Mouse (Mus musculus) mesoderm, embryonic 11.5 days (tissue): Measurements from ENCODE around the gene Tspo2.
"Not testable (repeated sequence)": the region's sequence is repeated elsewhere in the genome, so short reads cannot be mapped to it uniquely, and the experiment has no call there.

ENCODE experiments used
- DNase-seq: peaks from one replicate; pipeline ENCODE4 v3.0.0-alpha.2; 2012; ENCODE audit warnings: low read depth, low spot score

The Tspo2 gene

DNA sequence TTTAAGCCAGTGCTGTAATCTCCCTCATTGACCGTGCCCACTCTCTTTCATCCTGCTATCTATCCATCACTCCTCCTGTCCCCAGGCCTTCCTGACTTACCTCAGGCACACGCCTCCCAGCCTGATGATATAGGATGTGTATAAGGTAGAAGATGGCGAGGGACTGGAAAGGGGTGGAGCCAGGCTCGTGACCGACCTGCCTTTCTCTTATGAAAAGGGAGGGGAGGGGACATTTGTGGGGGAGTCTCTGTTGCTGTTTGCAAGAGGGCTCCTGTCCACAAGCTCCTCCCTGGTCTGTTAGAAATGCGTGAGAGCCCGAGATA, at the start of gene Tspo2:
Gene Tspo2 (minus strand): TSS at position 170 of the 323 bp plus-strand sequence.
- no peak for DNase-seq

DNA sequence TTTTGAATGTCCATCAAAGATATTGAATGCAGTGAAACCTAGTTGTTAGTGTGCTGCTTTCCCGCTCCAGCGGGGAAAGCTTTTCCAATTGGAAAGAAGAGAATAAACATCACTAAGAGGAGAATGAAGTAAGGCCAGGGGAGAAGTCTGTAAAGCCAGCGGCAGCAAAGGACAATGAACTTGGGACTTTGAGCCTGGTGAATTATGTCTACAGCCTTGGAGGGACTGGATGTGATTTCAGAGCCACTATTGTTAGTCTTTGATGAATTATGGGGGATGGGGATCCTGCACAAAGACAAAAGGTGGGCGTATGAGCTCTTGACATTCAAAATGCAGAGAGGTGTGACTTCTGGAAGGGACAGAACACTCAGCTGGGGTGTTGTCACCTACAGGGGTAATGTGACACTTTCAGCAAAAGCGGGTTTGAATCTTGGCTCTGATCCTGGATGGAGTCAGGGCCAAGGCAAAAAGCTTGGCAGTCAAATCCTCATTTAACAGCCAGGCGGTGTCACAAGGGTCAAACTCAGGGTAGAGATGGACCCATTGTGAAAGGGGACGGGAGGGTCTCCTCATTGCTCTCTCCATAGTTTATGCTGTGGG, 49.6 kb upstream of the Tspo2 start:
- DNase-seq = no peak

DNA sequence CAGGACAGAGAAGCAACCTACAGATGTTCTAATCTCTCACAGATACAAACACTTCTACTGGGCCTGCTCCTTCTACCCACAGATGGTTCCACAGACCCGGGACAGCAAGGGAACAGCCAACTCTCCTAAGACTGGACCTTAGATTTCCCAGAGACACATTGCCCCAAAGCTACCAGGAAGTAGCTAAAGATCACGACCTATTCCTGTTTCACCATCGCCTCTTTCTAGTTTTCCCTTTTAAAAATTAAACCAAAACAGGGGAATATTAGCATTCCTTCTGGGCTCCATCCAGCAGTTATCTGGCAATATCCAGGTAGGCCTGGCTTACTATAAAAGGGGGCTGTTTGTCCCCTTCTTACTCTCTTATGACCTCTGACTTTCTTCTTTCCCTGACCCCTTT, 46.7 kb upstream of the Tspo2 start:
- DNase-seq = no peak

DNA sequence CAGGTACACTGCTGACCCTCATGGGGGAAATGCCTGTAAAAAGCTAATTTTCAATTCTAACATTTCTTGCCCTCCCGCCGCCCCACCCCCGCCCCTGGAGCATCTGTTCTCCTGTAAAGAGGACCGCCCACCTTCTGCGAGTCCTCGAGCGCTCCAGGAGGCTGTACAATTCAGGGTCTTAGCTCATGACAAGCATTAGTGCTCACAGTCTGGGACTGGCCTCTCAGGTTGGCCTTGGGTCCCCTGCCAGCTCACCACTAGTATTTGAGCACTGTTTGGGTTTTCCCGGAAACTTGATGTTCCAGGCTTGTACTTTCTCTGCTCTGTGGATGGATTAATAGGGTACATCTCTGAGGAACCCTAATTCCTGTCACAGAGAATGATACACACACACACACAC, 42.7 kb upstream of the Tspo2 start:
- DNase-seq = no peak

DNA sequence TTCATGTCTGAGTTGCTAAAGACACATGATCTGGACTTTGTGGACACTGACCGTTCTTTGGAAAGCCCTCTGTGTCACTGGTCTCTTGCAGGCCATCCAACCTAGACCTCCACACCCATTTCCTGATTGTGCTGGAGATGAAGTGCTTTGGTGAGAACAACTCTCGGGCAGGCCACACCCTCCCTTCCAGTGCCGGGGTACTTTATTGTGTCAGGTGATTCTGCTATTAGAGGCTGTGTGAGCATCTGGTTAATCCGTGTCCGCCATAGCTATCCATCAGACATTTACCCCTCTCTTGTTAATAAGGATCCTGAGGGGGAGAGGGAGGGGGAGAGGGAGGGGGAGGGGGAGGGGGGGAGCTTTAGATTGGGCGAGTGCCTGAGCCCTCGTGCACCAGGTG, 42.3 kb upstream of the Tspo2 start:
- DNase-seq = no peak

DNA sequence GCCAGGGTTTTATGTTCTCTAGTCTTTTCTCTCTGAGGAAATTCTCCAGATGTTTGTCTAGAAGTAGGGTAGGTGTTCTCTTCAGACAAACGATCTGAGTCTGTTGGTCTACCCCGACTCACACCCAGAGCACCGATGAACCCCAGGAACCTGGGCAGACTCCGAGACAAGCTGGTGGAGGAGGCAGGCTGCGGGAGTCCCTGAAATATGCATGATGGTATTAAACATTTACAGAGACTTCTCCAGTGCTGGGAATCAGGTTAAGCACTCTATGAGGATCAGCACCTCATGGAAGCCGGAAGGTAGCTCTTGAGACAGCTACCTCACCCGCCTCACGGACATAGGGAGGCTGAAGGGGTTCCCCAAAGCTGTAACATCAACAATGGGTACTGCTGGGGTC, 41.3 kb upstream of the Tspo2 start:
- DNase-seq = no peak

DNA sequence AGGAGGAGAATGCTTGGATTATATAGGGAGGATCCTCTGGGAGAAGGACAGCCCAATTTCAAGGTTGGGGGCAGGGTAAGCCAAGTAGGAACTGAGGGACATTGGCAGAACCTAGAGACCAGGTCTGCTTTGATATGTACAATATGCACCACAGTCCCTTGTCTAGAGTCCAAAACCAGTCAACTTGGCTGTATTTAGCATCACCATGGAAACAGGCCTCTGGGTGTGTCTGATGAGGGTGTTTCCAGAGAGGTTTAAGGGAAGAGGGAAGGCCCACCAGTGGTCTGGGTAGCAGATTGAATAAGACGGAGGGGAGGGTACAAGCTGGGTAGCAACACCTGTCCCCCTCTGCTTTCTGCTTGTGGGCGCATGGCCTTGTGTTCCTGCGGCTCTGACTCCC, 38.1 kb upstream of the Tspo2 start:
- no peak for DNase-seq

DNA sequence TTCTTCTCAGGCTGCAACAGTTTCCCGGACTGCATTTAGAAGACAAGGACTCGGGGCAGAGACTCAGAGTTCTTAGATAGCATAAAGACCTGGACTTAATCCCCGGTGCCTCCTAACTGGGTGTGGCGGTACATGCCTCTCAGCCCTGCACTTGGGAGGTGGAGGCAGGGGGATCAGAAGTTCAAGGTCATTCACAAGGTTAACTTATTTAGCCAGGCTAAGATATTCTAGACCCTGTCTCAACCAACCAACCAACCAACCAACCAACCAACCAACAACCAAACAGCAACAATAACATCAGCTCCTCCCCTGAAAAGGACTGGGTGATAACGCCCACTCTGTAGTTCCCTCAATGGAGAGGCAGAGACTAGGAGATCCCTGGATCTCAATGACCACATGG, 32.9 kb upstream of the Tspo2 start:
- no peak for DNase-seq

DNA sequence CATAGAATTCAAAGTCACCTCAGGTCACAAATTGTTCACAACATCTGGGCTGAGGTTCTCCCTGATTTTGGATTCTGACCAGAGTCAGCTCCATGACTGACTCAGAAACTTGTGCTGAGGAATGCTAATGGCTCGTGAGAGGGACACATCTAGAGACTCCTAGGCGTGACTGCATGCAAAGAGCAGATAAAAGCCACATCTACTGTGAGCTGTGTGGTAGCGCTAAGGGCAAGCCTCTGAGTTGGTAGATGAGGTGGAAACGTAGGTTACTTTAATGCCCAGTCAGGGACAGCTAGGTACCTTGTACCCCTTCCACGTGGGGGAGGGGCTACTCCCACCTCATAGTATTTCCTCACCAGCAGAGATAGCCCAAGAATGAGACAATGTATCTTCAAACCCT, 32.4 kb upstream of the Tspo2 start:
- DNase-seq = no peak

DNA sequence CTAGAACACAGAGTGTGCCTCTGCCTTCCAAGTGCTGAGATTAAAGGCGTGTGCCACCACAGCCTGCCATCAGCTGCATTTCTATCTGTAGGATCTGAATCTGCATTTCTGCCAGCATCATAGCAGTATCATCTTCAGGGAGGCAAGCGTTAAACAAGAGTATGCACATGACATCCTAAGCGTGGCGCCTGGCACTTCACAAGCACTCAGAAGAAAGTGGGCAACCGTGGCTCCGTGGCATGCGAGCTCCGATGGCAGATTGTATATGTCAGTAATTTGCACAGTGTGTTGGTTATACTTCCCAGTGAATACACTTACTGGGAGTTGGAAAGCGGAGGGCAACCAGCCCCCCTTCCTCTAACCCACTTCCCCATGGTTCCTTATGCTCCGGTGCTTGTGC, 28.6 kb upstream of the Tspo2 start:
- DNase-seq = no peak

DNA sequence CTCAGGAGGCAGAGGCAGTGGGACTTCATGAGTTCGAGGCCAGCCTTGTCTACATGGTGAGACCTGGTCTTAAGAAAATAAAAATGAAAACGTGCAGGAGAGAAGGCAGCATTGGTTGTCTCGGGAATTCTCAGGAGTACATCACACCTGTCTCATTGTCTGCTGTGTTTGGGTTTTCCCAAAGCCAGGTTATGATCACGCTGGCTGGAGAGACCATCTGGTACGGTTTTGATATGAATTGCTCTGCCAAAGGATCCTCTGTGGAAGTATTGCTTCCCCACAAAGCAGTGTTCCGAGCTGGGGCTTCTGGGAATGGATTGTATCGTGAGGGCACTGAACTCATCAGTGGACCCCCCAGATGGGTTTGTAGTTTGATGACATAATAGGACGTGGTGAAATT, 24.1 kb upstream of the Tspo2 start:
- DNase-seq = no peak

DNA sequence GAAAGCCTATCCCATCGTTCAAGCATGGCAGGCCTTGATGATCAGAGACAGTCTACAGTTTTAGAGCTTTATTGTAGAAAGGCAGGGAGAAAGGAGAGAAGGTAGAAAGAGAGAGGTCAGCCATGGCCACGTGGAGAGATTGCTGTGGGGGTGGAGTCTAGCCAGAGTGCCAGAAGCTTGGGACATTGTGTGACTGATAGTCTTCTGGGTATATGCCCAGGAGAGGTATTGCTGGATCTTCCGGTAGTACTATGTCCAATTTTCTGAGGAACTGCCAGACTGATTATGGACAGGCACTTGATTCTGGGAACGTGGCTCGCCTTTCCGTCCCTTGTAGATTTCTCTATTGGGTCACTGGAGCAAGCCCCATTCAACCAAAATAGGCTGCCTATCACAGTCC, 23.0 kb upstream of the Tspo2 start:
- DNase-seq = not testable (repeated sequence)

DNA sequence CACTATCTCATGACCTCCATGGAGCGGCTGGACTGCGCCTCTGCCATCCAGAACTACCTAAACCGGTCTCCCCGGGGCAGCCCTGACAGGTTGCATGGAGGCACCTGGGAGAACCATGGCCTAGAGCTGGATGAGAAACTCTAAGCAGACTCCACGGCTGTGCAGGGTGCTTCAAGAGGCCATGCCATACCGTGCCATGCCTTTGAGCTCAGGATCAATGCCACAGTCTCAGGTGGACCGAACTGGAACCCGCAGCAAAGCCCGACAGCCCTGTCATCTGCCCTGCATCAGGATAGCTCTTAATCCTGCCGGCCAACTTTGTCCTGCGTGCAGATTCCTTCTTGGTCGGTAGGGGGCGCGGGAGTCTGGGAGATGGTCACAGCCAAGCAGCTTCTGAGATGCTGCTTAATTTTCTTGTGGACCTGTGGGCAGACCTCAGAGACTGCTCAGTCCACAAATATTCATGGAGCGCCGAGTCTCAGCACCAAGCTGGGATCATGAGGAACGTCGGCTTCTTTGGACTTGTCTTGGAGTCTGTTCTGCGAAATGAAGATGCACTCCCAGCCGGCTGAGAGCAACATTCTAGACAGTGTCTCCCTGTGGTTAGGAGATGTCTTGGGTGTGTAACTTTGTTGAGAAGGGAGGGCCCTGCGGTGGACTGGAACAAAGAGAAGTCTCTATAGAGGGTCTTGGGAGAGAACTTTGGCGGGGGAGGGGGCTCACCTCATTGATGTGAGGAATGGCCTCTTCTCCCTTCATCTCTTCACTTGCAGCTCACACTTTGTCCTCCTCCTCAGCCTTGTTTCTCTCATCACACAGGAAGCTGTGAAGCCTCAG, 16.3 kb upstream of the Tspo2 start:
- peak; percentile 84 for DNase-seq

DNA sequence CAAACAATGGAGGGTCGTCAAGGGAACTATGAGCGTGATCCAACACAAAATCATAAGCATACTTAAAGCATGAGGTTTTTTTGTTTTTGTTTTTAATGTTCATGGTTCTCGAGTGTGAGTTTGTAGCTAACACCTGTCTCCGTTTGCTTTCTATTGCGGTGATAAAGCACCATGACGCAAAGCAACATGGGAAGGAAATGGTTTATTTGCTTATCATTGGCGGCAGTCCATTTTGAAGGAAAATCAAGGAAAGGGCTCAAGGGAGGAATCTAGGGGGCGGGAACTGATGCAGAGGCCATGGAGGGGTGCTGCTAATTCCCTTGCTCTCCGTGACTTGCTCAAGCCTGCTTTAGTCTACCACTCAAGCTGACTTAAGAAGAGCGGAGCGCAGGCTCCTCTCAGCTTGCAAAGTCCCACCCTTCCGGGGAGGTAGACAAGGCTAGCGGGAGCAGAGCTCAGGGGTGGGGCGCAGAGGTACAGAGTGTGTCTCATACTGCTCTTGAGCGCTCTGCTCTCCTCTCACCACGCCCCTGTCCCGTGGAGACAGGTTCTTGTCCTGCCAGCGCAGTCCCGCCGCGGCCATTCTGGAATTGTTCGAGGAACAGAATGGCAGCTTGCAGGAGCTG, 15.6 kb upstream of the Tspo2 start:
- DNase-seq = no peak

DNA sequence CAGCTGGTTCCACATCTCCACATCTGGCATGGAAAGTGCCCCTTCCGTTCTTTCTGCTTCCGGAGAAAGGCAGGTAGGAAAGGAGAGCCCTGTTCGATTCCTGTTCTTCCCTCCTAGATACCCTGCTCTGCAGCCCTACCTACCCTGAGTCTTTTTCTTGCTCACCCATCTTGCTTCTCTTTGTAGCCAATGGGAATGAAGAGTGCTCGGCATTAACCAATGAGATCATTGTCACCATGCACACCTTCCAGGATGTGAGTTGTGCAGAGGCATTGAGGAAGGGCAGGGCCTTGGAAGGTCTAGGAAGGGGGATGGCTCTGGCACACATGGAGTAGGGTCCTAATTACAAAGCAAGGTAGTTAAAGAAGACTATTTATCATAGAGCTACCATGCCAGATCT, 12.1 kb upstream of the Tspo2 start:
- no peak for DNase-seq

DNA sequence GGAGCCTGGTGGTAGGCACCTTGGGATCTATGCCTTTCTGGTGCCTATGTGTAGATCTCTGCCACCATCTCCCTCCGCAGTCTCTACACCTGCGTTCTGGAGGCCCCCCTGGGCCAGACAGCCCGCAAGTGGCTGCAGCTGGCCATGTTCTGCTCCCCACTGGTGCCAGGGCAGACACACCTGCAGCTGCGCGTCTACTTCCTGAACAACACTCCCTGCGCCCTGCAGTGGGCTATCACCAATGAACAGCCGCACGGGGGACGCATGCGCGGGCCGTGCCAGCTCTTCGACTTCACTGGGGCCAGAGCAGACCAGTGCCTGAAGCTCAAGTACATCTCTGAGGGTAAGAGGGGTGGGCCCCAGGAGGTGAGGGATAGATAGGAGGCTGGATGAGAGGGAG, 10.8 kb upstream of the Tspo2 start:
- no peak for DNase-seq

DNA sequence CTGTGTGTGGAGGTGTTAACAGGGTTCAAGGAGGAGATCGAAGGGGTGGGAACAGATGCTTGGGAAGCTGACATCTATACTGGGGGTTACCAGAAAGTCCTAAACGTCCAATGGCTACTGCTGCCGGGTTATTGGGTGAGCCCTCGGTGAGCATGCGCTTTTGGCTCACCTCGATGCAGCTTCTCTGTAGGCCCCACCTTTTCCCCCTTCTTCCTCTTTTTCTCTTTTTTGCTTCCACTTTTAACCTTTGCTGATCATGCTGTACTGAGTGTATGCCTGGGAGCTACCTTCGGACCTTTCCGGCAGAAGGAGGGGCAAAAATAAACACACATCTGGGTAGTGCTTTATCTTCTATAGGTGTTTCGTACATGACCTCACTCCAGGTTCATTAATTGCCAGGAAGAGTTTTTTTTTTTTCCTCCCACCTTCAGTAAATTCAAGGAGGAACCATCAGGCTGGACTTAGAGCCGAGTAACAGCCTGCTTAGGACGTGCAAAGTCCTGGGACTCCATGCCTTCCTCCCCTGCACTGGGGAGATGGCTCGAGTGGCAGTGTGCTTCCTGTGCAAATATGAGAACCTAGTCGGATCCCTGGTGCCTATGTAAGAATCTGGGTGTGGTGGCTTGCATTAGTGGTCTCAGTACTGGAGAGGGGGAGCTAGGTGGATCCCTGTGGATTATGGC, 6.8 kb upstream of the Tspo2 start:
- DNase-seq = no peak

DNA sequence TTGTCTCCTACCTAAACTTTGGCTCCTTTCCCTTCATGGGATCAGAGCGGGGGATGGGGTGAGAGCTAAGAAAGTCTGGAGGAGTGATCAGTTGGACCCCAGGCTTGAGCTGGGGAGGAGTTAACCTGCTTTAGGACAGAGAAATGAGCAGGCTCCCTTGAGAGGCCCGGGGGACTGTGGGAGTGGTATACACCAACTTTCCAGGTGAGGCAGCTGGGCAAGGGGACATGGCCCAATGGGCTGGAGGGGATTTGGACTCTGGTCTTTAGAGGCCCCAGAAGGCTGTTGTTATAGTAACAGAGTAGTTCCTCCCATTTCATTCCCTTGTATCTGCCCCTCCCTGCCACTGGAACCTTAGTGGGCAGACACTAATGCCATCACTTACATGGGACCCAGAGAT, 4.6 kb upstream of the Tspo2 start:
- DNase-seq = no peak

DNA sequence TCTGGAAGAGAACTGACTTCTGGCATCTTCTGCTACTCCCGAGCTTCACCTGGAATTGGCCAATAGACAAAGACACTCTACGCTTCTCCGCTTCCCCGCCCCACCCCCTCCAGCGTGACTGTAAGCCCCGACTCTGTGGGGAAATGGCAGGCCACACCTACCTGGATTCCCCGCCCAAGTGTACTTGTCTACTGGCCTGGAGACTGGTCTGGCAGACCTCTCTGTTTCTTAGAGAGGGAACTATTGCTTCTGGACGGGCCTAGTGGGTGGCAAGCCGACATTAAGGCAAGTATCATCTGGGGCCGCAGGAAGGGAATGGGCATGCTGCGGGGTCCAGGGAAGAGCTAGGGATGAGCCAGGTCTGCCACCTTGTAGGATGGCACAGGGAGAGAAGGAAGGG, 3.4 kb upstream of the Tspo2 start, which contains the start of gene Unc5cl:
Gene Unc5cl (plus strand): TSS at position 214 of the 400 bp plus-strand sequence.
- DNase-seq = no peak

DNA sequence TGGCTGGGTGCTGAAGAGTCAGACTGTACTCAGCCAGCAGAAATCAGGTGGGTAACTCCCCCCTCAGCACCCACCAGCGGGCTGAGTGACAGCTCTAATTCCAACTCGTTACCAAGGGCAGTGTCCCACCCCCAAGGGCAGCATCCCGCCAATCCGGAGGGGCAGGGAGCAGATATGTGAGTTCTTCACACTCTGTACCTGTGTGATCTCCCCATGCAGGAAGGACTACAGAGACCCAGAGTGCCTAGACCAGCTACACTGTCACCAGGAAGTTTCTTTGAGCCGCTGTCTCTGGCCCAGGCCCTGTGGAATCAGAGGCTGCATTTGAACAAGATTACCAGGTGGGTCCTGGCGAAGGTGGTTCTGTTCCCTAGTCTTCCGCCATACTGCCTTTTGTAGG, 2.9 kb upstream of the Tspo2 start:
- no peak for DNase-seq

DNA sequence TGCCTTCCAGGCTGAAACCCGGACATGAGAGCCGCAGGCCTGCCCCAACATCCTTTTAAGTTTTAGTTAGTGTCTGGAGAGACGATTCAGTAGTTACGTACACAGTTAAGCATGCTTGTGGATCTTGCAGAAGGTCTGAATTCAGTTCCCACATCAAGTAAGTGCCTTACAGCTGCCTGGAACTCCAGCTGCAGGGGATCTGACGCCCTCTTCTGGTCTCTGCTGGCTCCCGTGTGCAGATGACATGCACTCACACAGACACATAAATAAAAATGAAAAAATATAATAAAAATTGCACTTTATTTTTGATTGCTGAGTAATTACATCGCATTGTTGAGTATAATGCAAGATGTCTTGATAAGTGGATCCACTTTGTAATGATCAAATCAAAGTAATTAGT, 2.2 kb upstream of the Tspo2 start:
- no peak for DNase-seq

DNA sequence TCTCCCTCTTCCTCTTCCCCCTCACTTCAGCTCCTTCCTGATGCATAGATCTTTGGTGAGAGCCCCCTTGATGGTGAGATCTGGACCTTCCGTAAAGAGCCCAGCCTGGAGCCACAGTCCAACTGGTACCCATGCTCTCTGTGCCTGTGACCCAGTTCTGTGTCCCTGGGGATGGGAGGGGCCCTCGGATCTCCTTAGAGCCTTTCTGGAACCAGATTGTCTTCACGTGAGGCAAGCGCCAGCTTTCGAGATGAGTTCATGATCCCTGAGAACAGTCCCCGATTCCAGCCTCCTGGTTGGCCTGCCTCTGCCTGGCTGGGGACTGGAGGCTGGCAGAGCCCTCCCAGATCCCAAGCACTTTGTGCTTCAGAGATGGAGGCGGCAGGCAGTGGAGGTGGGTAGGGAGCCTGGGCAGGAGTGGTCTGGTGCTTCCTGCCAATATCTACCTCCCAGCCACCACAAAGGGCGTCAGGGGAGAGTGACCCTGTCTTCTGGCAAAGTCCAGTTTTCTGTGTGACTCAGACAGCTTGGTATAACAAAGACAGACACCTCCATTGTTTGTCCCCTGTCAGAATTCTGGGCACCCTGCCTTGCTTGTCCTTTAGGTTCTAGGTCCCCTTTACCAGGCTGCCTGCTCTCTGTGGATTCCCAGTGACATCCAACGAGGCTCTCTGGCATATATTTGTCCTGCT, 577 bp upstream of the Tspo2 start:
- no peak for DNase-seq
